Mouse (Mus musculus) hindbrain, postnatal 0 days (tissue): Measurements from ENCODE around the gene Eef1g. TPM values are rescaled to one million over a fixed set of nuclear protein-coding genes. Genes with fewer than 3 reads are reported as not detected.

Source experiments
- ATAC-seq: fragments of 200-750 bp; cut with Nextera tagmentation; 2 replicates; pipeline ENCODE4 v1.8.0; 2017; ENCODE audit warnings: mild to moderate bottlenecking, moderate TSS enrichment, moderate library complexity
- DNase-seq: peaks from one replicate; pipeline ENCODE4 v3.0.0-alpha.2; 2015; ENCODE audit warnings: low spot score
- H3K27ac ChIP-seq: fragments of 300-500 bp; sonication (generic); 2 replicates; pipeline ENCODE4 v1.5.1; 2014; ENCODE audit warnings: mild to moderate bottlenecking
- H3K27me3 ChIP-seq: fragments of 300-500 bp; sonication (generic); 2 replicates; pipeline ENCODE4 v1.6.1; 2014; ENCODE audit warnings: low read length, mixed read lengths; ENCODE audit not compliant: insufficient read depth
- H3K36me3 ChIP-seq: fragments of 300-500 bp; sonication (generic); 2 replicates; pipeline ENCODE4 v1.6.1; 2014; ENCODE audit warnings: low read length, mixed read lengths; ENCODE audit not compliant: insufficient read depth
- H3K4me1 ChIP-seq: fragments of 300-500 bp; sonication (generic); 2 replicates; pipeline ENCODE4 v1.6.1; 2014; ENCODE audit warnings: antibody characterized with exemption, low read length, mixed read lengths; ENCODE audit not compliant: insufficient read depth
- H3K4me2 ChIP-seq: fragments of 300-500 bp; sonication (generic); 2 replicates; pipeline ENCODE4 v1.6.1; 2014; ENCODE audit warnings: low read depth, mild to moderate bottlenecking, low read length, moderate library complexity, mixed read lengths
- H3K4me3 ChIP-seq: fragments of 300-500 bp; sonication (generic); 2 replicates; pipeline ENCODE4 v1.5.1; 2014; ENCODE audit warnings: low read length
- H3K9ac ChIP-seq: fragments of 300-500 bp; sonication (generic); replicated peaks from 2 replicates; pipeline ENCODE4 v1.6.1; 2014; ENCODE audit warnings: mild to moderate bottlenecking, low read length, moderate library complexity, mixed read lengths
- H3K9me3 ChIP-seq: fragments of 300-500 bp; sonication (generic); 2 replicates; pipeline ENCODE4 v1.6.1; 2016; ENCODE audit warnings: low read length, mixed read lengths
- CTCF ChIP-seq: IDR thresholded peaks from 2 replicates; pipeline ENCODE4 v1.5.1; 2016; ENCODE audit warnings: antibody characterized with exemption, control low read depth, low read depth
- WGBS: fragments of 180-500 bp; shearing (Covaris S2); extraction: QIAGEN DNeasy Blood & Tissue Kit; methylation state at CpG from one replicate; pipeline ENCODE4 v1.1.7; 2014; 5-methylcytosine and 5-hydroxymethylcytosine counted together
- polyA plus RNA-seq: library from polyadenylated mRNA; unstranded; fragments of >200 nt; fragmentation: Nextera tagmentation; extraction: Ambion mirVana; gene quantifications from 2 replicates; pipeline ENCODE4 v1.2.1, GENCODE M21; 2015
- total RNA-seq: library from RNA; depleted of rRNA; stranded (reverse); fragments of >200 nt; gene quantifications from 2 replicates; pipeline ENCODE4 v1.2.3, GENCODE M21; 2014; rRNA removed

The Eef1g gene
- total and polyA plus RNA-seq, 2 experiments from 2014 or later, result 256 to 469 TPM

GRCm38 (mm10) chr19:9027795-9028194 lies 61.0 kb downstream of the Eef1g start:
- ATAC-seq (peak; percentile 65; the same call in 1 of the 2 replicates), DNase-seq (peak; percentile 59)
- Histone ChIP-seq H3K9ac (no peak overlapping the region), H3K27me3 (no peaks in the 10 kb centered on the region), H3K9me3 (no peaks in the 10 kb centered on the region), H3K27ac (peak overlapping the region; percentile 45), H3K4me3 (no peak overlapping the region), H3K36me3 (no peaks in the 10 kb centered on the region), H3K4me1 (peaks cover 23% of the 10 kb centered on the region; the same call in 1 of the 2 replicates), H3K4me2 (no peak overlapping the region)
- no peak for TF ChIP-seq CTCF
- 11% methylated on average over 5 of the region's 5 CpGs for WGBS

Other genes starting within 250 kb of the Eef1g start
Only the 30 nearest of the 32 such genes appear.
- gene 1700092M07Rik, start 226.3 kb upstream of the Eef1g start, total RNA-seq, result not detected in 2 replicates
- 0.66 and 0.85 TPM in 2 replicates for gene 1700092M07Rik, start 226.3 kb upstream of the Eef1g start, polyA plus RNA-seq
- 84.4 and 110 TPM in 2 replicates for gene Stx5a, start 225.6 kb upstream of the Eef1g start, total RNA-seq
- 95.3 and 104 TPM in 2 replicates for gene Stx5a, start 225.6 kb upstream of the Eef1g start, polyA plus RNA-seq
- 47.7 and 51.3 TPM in 2 replicates for gene Nxf1, start 210.0 kb upstream of the Eef1g start, total RNA-seq
- 88.3 and 89.5 TPM in 2 replicates for gene Nxf1, start 210.0 kb upstream of the Eef1g start, polyA plus RNA-seq
- 269 and 347 TPM in 2 replicates for gene Tmem223, start 196.0 kb upstream of the Eef1g start, total RNA-seq
- 233 and 258 TPM in 2 replicates for gene Tmem223, start 196.0 kb upstream of the Eef1g start, polyA plus RNA-seq
- 29.5 and 31.0 TPM in 2 replicates for gene Tmem179b, start 192.6 kb upstream of the Eef1g start, total RNA-seq
- 27.0 and 27.7 TPM in 2 replicates for gene Tmem179b, start 192.6 kb upstream of the Eef1g start, polyA plus RNA-seq
- gene Taf6l, start 180.6 kb upstream of the Eef1g start, total RNA-seq, result 30.1 and 38.9 TPM in 2 replicates
- gene Taf6l, start 180.6 kb upstream of the Eef1g start, polyA plus RNA-seq, result 23.3 and 25.9 TPM in 2 replicates
- gene Polr2g, start 168.5 kb upstream of the Eef1g start, total RNA-seq, result 52.7 and 78.3 TPM in 2 replicates
- 171 and 178 TPM in 2 replicates for gene Polr2g, start 168.5 kb upstream of the Eef1g start, polyA plus RNA-seq
- 5.0 and 7.5 TPM in 2 replicates for gene Zbtb3, start 164.5 kb upstream of the Eef1g start, total RNA-seq
- 4.4 and 4.7 TPM in 2 replicates for gene Zbtb3, start 164.5 kb upstream of the Eef1g start, polyA plus RNA-seq
- 41.0 and 55.2 TPM in 2 replicates for gene Ttc9c, start 147.7 kb upstream of the Eef1g start, total RNA-seq
- gene Ttc9c, start 147.7 kb upstream of the Eef1g start, polyA plus RNA-seq, result 41.1 and 42.5 TPM in 2 replicates
- gene Hnrnpul2, start 147.0 kb upstream of the Eef1g start, total RNA-seq, result 19.7 and 20.1 TPM in 2 replicates
- gene Hnrnpul2, start 147.0 kb upstream of the Eef1g start, polyA plus RNA-seq, result 5.6 TPM in 2 replicates
- not detected in 2 replicates for gene AC129217.1, start 137.3 kb upstream of the Eef1g start, total RNA-seq
- gene AC129217.1, start 137.3 kb upstream of the Eef1g start, polyA plus RNA-seq, result not detected in 2 replicates
- 132 and 146 TPM in 2 replicates for gene Bscl2, start 129.6 kb upstream of the Eef1g start, total RNA-seq
- gene Bscl2, start 129.6 kb upstream of the Eef1g start, polyA plus RNA-seq, result 104 and 107 TPM in 2 replicates
- gene Gng3, start 127.8 kb upstream of the Eef1g start, total RNA-seq, result 93.2 and 99.7 TPM in 2 replicates
- gene Gng3, start 127.8 kb upstream of the Eef1g start, polyA plus RNA-seq, result 591 and 626 TPM in 2 replicates
- 1.6 TPM in 2 replicates for gene Lrrn4cl, start 116.3 kb upstream of the Eef1g start, total RNA-seq
- gene Lrrn4cl, start 116.3 kb upstream of the Eef1g start, polyA plus RNA-seq, result 1.5 and 1.8 TPM in 2 replicates
- gene Ubxn1, start 95.5 kb upstream of the Eef1g start, total RNA-seq, result 60.8 and 67.7 TPM in 2 replicates
- gene Ubxn1, start 95.5 kb upstream of the Eef1g start, polyA plus RNA-seq, result 158 and 164 TPM in 2 replicates
- gene Uqcc3, start 86.1 kb upstream of the Eef1g start, total RNA-seq, result 17.9 and 21.1 TPM in 2 replicates
- gene Uqcc3, start 86.1 kb upstream of the Eef1g start, polyA plus RNA-seq, result 64.9 and 77.0 TPM in 2 replicates
- 3.3 and 5.5 TPM in 2 replicates for gene Lbhd1, start 83.3 kb upstream of the Eef1g start, total RNA-seq
- gene Lbhd1, start 83.3 kb upstream of the Eef1g start, polyA plus RNA-seq, result 26.4 and 37.8 TPM in 2 replicates
- gene Gm49403, start 83.1 kb upstream of the Eef1g start, total RNA-seq, result not detected in 2 replicates
- gene Gm49403, start 83.1 kb upstream of the Eef1g start, polyA plus RNA-seq, result not detected in 2 replicates
- gene 1810009A15Rik, start 78.2 kb upstream of the Eef1g start, total RNA-seq, result 13.6 and 29.8 TPM in 2 replicates
- 37.7 and 38.6 TPM in 2 replicates for gene 1810009A15Rik, start 78.2 kb upstream of the Eef1g start, polyA plus RNA-seq
- 0.52 and 2.7 TPM in 2 replicates for gene Gm49416, start 78.1 kb upstream of the Eef1g start, total RNA-seq
- not detected in 2 replicates for gene Gm49416, start 78.1 kb upstream of the Eef1g start, polyA plus RNA-seq
- 40.8 and 46.3 TPM in 2 replicates for gene Ints5, start 74.0 kb upstream of the Eef1g start, total RNA-seq
- 23.2 and 23.8 TPM in 2 replicates for gene Ints5, start 74.0 kb upstream of the Eef1g start, polyA plus RNA-seq
- gene Ganab, start 69.0 kb upstream of the Eef1g start, total RNA-seq, result 103 and 110 TPM in 2 replicates
- gene Ganab, start 69.0 kb upstream of the Eef1g start, polyA plus RNA-seq, result 55.5 and 55.6 TPM in 2 replicates
- 88.7 and 97.5 TPM in 2 replicates for gene B3gat3, start 46.7 kb upstream of the Eef1g start, total RNA-seq
- gene B3gat3, start 46.7 kb upstream of the Eef1g start, polyA plus RNA-seq, result 80.9 and 92.3 TPM in 2 replicates
- 5.7 and 6.0 TPM in 2 replicates for gene Rom1, start 37.7 kb upstream of the Eef1g start, total RNA-seq
- gene Rom1, start 37.7 kb upstream of the Eef1g start, polyA plus RNA-seq, result 3.5 and 4.0 TPM in 2 replicates
- 8.3 and 8.6 TPM in 2 replicates for gene Eml3, start 37.5 kb upstream of the Eef1g start, total RNA-seq
- 11.0 and 11.8 TPM in 2 replicates for gene Eml3, start 37.5 kb upstream of the Eef1g start, polyA plus RNA-seq
- gene Mta2, start 25.2 kb upstream of the Eef1g start, total RNA-seq, result 65.1 and 71.4 TPM in 2 replicates
- gene Mta2, start 25.2 kb upstream of the Eef1g start, polyA plus RNA-seq, result 75.2 and 78.8 TPM in 2 replicates
- gene Tut1, start 13.2 kb upstream of the Eef1g start, total RNA-seq, result 20.8 and 23.4 TPM in 2 replicates
- 16.0 and 16.2 TPM in 2 replicates for gene Tut1, start 13.2 kb upstream of the Eef1g start, polyA plus RNA-seq
- gene Ahnak, start 22.2 kb downstream of the Eef1g start, total RNA-seq, result 11.2 and 11.7 TPM in 2 replicates
- 5.7 and 6.1 TPM in 2 replicates for gene Ahnak, start 22.2 kb downstream of the Eef1g start, polyA plus RNA-seq
- gene Scgb1a1, start 120.9 kb downstream of the Eef1g start, total RNA-seq, result not detected in 2 replicates
- not detected in 2 replicates for gene Scgb1a1, start 120.9 kb downstream of the Eef1g start, polyA plus RNA-seq
- gene Asrgl1, start 168.6 kb downstream of the Eef1g start, total RNA-seq, result 27.5 and 30.8 TPM in 2 replicates
- gene Asrgl1, start 168.6 kb downstream of the Eef1g start, polyA plus RNA-seq, result 50.0 and 62.4 TPM in 2 replicates